Mouse (Mus musculus) T-helper 2 cell (primary cell): ENCODE measurements at regions not wholly inside any gene's neighbourhood (a gene's known extent, or its start where the extent isn't known, plus 50 kb on each side); places are given as distances from the start of the nearest gene placed in this dataset.

Source experiments
- in situ Hi-C: fragments of 300-600 bp; cut with MboI, MseI; formaldehyde crosslinking; loops from one replicate; pipeline ENCODE4 v1.15.1; 2025; ENCODE audit warnings: high pct_unique_total_duplicates

- in situ Hi-C loops: no loop called here
Measured at GRCm38 (mm10) chr5:44416844-44417589, 190.6 kb upstream of the Tapt1 start.

GRCm38 (mm10) chr5:44414441-44414840 is 188.0 kb upstream of the Tapt1 start:
- in situ Hi-C loops: no loop called here

- in situ Hi-C loops: no loop called here
Measured at GRCm38 (mm10) chr5:44403300-44403699, 176.9 kb upstream of the Tapt1 start.

- in situ Hi-C loops: no loop called here
Measured at GRCm38 (mm10) chr5:44400573-44401332, 174.3 kb upstream of the Tapt1 start.

GRCm38 (mm10) chr5:44387237-44387810 is 160.9 kb upstream of the Tapt1 start:
- in situ Hi-C loops: no loop called here

DNA sequence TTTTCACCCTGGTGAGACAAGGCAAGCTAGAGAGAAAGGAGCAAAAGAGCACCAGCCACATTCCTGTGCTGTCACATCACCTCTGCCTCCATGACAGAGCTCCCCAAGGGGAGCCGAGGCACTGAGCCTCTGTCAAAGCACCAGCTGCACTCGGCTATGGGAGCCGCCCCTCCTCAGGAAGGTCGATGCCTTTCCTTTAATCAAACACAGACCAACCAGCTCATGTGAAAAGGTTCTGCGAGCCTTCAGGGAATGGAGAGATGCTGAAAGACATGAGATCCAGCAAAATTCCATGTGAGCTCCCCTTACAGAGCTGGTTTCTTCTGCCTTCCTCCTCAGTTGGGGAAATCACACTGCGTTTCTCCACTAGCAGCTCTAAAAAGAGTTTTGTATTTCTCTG is 159.8 kb upstream of the Tapt1 start:
- in situ Hi-C loops: no loop called here

DNA sequence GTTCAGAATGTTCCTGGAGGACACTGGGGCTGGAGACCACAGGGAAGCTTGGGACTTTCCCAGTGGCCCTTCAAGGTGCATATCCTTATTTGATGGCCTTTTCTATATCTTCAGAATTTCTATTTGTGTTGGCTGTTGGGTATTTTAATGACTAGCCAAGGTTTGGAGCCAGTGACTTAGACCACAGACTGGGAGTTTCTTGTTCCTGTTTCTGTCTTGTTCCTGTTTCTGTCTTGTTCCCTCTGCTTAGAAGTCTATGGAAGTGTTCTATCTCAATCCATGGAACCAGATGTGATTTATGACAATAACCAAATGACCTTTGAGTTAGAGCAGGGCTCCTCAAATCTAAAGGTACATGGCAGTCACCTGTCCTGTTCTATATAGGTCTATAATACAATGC is 156.6 kb upstream of the Tapt1 start:
- in situ Hi-C loops: no loop called here

GRCm38 (mm10) chr5:44370006-44370405 is 143.6 kb upstream of the Tapt1 start:
- in situ Hi-C loops: no loop called here

GRCm38 (mm10) chr5:44352324-44352723 is 125.9 kb upstream of the Tapt1 start:
- in situ Hi-C loops: no loop called here

DNA sequence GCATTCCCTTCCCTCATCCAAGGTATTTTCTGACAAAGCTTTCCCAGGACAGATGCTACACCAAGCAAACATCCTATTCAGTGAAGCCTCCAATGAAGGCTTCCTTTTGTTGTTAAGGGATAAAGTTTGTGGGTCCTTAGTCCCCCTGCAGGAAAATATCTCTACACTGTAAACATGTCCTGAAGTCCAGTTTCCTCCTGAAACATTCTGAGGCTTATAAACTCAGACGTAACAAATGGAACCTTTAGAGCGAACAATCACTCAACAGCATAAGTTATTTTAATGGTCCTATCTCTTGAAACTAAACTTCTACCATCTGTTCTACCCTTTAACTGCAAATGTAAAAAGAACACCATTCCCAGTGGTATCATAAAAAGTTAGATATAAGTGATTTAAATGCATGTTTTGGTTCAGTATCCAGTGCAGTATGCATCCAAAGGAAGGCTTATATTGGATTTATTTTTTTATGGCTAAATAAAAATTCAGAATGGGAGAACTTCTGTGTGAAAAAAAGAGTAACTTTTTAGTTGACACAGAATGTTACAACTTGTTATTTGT is 115.1 kb upstream of the Tapt1 start:
- in situ Hi-C loops: no loop called here

GRCm38 (mm10) chr5:44338662-44339061 is 112.2 kb upstream of the Tapt1 start:
- in situ Hi-C loops: no loop called here

DNA sequence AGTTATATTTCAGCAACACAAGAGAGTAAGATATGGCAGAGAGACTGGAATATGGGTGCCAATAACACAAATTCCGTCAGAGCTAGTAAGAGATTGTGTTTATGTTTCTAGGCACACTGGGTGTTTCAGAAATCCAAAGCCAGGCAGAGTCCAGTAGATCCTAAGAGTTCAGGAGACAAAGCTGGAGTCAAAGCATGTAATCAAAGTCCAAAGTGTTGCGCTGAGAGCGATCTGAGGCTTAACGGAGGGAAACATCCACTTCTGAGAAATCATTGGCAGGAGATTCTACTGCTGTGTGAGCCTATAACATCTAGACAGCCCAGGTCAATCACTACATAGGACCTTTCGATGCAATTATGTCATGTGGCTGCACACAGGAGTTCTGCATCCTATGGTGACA is 109.3 kb upstream of the Tapt1 start:
- in situ Hi-C loops: no loop called here

GRCm38 (mm10) chr5:44319626-44320025 is 93.2 kb upstream of the Tapt1 start:
- in situ Hi-C loops: no loop called here

GRCm38 (mm10) chr5:44306769-44307557 is 80.5 kb upstream of the Tapt1 start:
- in situ Hi-C loops: no loop called here

GRCm38 (mm10) chr5:44303886-44304855 is 77.7 kb upstream of the Tapt1 start:
- in situ Hi-C loops: no loop called here

DNA sequence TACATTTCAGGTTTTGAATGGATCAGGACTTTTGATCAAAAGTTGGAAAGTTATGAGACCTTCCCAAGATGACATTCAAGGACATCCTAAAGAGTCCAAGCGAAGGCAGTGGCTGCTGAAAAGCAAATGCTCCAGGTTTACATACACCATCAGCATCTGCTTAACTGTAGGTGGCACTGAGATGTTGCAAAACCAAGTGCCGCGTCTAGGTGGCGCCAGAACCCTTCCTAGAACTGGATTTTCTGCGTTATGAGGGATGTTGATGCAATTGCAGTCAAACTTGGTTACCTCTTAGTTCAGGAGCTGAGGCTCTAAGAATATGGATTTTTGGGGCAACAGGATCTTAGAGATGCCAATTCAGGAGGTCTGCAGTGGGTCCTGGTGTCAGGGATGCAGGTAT is 58.0 kb upstream of the Tapt1 start:
- in situ Hi-C loops: loop anchor here (10.0 kb wide), 2 partner anchors 240 to 1140 kb away; no protein-coding TSS in a partner anchor
